Mouse (Mus musculus): ENCODE results near the gene Gm10058. TPM values are rescaled to one million over a fixed set of nuclear protein-coding genes. Genes with fewer than 3 reads are reported as not detected.
"Not testable (repeated sequence)": the region's sequence is repeated elsewhere in the genome, so short reads cannot be mapped to it uniquely, and the experiment has no call there.

Gene Gm10058
- not detected in 2 replicates for polyA plus RNA-seq (2015; fragmentation: Nextera tagmentation; extraction: Ambion mirVana)

- not testable (repeated sequence) for H3K4me2 ChIP-seq (ENCODE audit: low read depth, low read length); H3K27ac ChIP-seq (ENCODE audit: low read length); H3K4me1 ChIP-seq (ENCODE audit: control insufficient read depth, insufficient read depth, low read length); H3K9ac ChIP-seq (ENCODE audit: low read length); H3K9me3 ChIP-seq (replicated peaks; ENCODE audit: control insufficient read depth, low read length); H3K36me3 ChIP-seq (ENCODE audit: control insufficient read depth, insufficient read depth, low read length); H3K4me3 ChIP-seq (replicated peaks; ENCODE audit: low read length); ATAC-seq (ENCODE audit: insufficient read depth, low FRiP score); H3K27me3 ChIP-seq (ENCODE audit: control insufficient read depth, insufficient read depth, low read length)
- no CpG with 5 or more reads among the region's 5 CpGs for WGBS
Measured at GRCm38 (mm10) chrX:27946785-27947184, at the start of gene Gm10058. Gene Gm10058, minus strand, starts transcription at chrX:27946885.

All from stomach, embryonic 16.5 days (tissue).